Mouse (Mus musculus) lung, postnatal 14 days (tissue): Measurements from ENCODE around the gene Dip2a.

Experiments
- DNase-seq: peaks from one replicate; pipeline ENCODE4 v3.0.0; 2021

Gene Dip2a

GRCm38 (mm10) chr10:76344711-76345539 lies at the start of gene Dip2a:
Gene Dip2a (minus strand): TSS chr10:76345291.
- peak; percentile 98 for DNase-seq

GRCm38 (mm10) chr10:76392596-76392995 lies 47.5 kb upstream of the Dip2a start:
- no peak for DNase-seq

GRCm38 (mm10) chr10:76391786-76392185 lies 46.7 kb upstream of the Dip2a start:
- peak; percentile 49 for DNase-seq

GRCm38 (mm10) chr10:76391166-76391565 lies 46.1 kb upstream of the Dip2a start:
- no peak for DNase-seq

GRCm38 (mm10) chr10:76374981-76375380 lies 29.9 kb upstream of the Dip2a start:
- DNase-seq = no peak

- no peak for DNase-seq
Observed at GRCm38 (mm10) chr10:76371736-76372135, 26.6 kb upstream of the Dip2a start.

- DNase-seq = no peak
Observed at GRCm38 (mm10) chr10:76368766-76369165, 23.7 kb upstream of the Dip2a start.

- DNase-seq = no peak
Observed at GRCm38 (mm10) chr10:76363233-76363632, 18.1 kb upstream of the Dip2a start.

GRCm38 (mm10) chr10:76358468-76358867 lies 13.4 kb upstream of the Dip2a start:
- peak; percentile 14 for DNase-seq

GRCm38 (mm10) chr10:76357286-76357875 lies 12.3 kb upstream of the Dip2a start:
- no peak for DNase-seq

GRCm38 (mm10) chr10:76354974-76355373 lies 9.9 kb upstream of the Dip2a start:
- DNase-seq = no peak

- DNase-seq = no peak
Observed at GRCm38 (mm10) chr10:76353986-76354385, 8.9 kb upstream of the Dip2a start.

- DNase-seq = no peak
Observed at GRCm38 (mm10) chr10:76351953-76352352, 6.9 kb upstream of the Dip2a start.

GRCm38 (mm10) chr10:76346589-76346988 lies 1.5 kb upstream of the Dip2a start:
- DNase-seq = peak; percentile 67

GRCm38 (mm10) chr10:76346043-76346491 lies 976 bp upstream of the Dip2a start:
- peak; percentile 10 for DNase-seq

GRCm38 (mm10) chr10:76345540-76345902 lies 430 bp upstream of the Dip2a start:
- DNase-seq = no peak

- no peak for DNase-seq
Observed at GRCm38 (mm10) chr10:76334350-76334749, 10.7 kb downstream of the Dip2a start.

- no peak for DNase-seq
Observed at GRCm38 (mm10) chr10:76332040-76332439, 13.1 kb downstream of the Dip2a start.

GRCm38 (mm10) chr10:76329093-76329492 lies 16.0 kb downstream of the Dip2a start:
- DNase-seq = no peak

- no peak for DNase-seq
Observed at GRCm38 (mm10) chr10:76328574-76328973, 16.5 kb downstream of the Dip2a start.

- peak; percentile 56 for DNase-seq
Observed at GRCm38 (mm10) chr10:76326304-76327006, 18.6 kb downstream of the Dip2a start.

GRCm38 (mm10) chr10:76317623-76318022 lies 27.5 kb downstream of the Dip2a start:
- no peak for DNase-seq

GRCm38 (mm10) chr10:76316194-76316593 lies 28.9 kb downstream of the Dip2a start:
- no peak for DNase-seq

- DNase-seq = no peak
Observed at GRCm38 (mm10) chr10:76306738-76307137, 38.4 kb downstream of the Dip2a start.
